Mouse (Mus musculus) spleen, adult 2 months (tissue): ENCODE measurements around the gene Cideb.

Experiments used
- CTCF ChIP-seq: fragments of 200-500 bp; IDR thresholded peaks from 2 replicates; pipeline ENCODE4 v1.5.1; 2011; ENCODE audit warnings: mild to moderate bottlenecking, inconsistent platforms; ENCODE audit not compliant: insufficient read depth, insufficient read length, insufficient replicate concordance; ENCODE audit errors: extremely low read depth
- POLR2A ChIP-seq: fragments of 200-500 bp; IDR thresholded peaks from 2 replicates; pipeline ENCODE4 v1.6.1; 2011; ENCODE audit warnings: low read depth, low read length, inconsistent platforms

GRCm38 (mm10) chr14:55730116-55730515, 28.1 kb downstream of the Cideb start:
- TF ChIP-seq CTCF: no peak
- TF ChIP-seq POLR2A: no peak
